Mouse (Mus musculus): Measurements from ENCODE around the gene Apbb2.

GRCm38 (mm10) chr5:66542521-66542920, 76.1 kb downstream of the Apbb2 start:
- TF ChIP-seq CTCF (IDR thresholded peaks at IDR 0.05; ENCODE audit: low read depth), result no peak
- TF ChIP-seq EP300 (IDR thresholded peaks at IDR 0.05; ENCODE audit: low read depth), result no peak

Data from liver, postnatal 0 days (tissue).